Mouse (Mus musculus) testis, adult 2 months (tissue): ENCODE measurements around the gene Hsd17b11.

Experiments
- CTCF ChIP-seq: fragments of 200-500 bp; IDR thresholded peaks from 2 replicates; pipeline ENCODE4 v1.5.1; 2012; ENCODE audit warnings: low read depth, mild to moderate bottlenecking, inconsistent platforms, low read length, moderate library complexity; ENCODE audit not compliant: control insufficient read depth, insufficient read depth, insufficient replicate concordance
- POLR2A ChIP-seq: fragments of 200-500 bp; IDR thresholded peaks from 2 replicates; pipeline ENCODE4 v1.6.1; 2012; ENCODE audit warnings: low read depth, mild to moderate bottlenecking, inconsistent platforms, low read length, moderate library complexity; ENCODE audit not compliant: control insufficient read depth

DNA sequence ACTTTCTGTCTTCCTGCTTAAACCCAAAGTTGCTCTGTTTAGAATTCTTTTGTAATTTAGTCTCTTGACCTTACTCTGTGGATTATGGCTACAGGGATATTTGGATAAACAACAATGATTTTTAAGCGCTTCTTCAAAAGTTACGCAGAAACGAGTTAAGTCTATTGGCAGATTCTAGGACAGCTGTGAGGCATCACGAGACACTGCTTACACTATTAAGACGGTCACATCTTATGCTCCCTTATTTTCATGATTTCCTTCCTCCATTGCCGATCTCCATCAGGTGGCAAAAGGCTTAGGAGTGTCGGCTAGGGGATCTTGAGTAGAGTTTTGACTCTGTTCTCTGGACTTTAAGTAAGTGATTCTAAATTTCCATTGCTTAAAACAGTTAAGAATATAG, 11.5 kb downstream of the Hsd17b11 start:
- no peak for TF ChIP-seq CTCF
- no peak for TF ChIP-seq POLR2A
